Mouse (Mus musculus) neural tube, embryonic 14.5 days (tissue): ENCODE measurements at regions not wholly inside any gene's neighbourhood (a gene's known extent, or its start where the extent isn't known, plus 50 kb on each side); places are given as distances from the start of the nearest gene placed in this dataset.

Experiments
- ATAC-seq: fragments of 200-750 bp; cut with Nextera tagmentation; 2 replicates; pipeline ENCODE4 v1.8.0; 2017; ENCODE audit warnings: low read depth, mild to moderate bottlenecking, moderate TSS enrichment, moderate library complexity
- H3K27ac ChIP-seq: fragments of 300-500 bp; sonication (generic); 2 replicates; pipeline ENCODE4 v1.5.1; 2014; ENCODE audit warnings: low read depth, mild to moderate bottlenecking, control low read depth, low read length, moderate library complexity, mixed read lengths
- H3K27me3 ChIP-seq: fragments of 300-500 bp; sonication (generic); 2 replicates; pipeline ENCODE4 v1.6.1; 2014; ENCODE audit warnings: low read length; ENCODE audit not compliant: control insufficient read depth, insufficient read depth
- H3K36me3 ChIP-seq: fragments of 300-500 bp; sonication (generic); 2 replicates; pipeline ENCODE4 v1.6.1; 2014; ENCODE audit warnings: low read length, mixed read lengths; ENCODE audit not compliant: control insufficient read depth, insufficient read depth
- H3K4me1 ChIP-seq: fragments of 300-500 bp; sonication (generic); 2 replicates; pipeline ENCODE4 v1.6.1; 2014; ENCODE audit warnings: low read length; ENCODE audit not compliant: control insufficient read depth, insufficient read depth
- H3K4me2 ChIP-seq: fragments of 300-500 bp; sonication (generic); 2 replicates; pipeline ENCODE4 v1.6.1; 2014; ENCODE audit warnings: mild to moderate bottlenecking, low read depth, low read length, control low read depth
- H3K4me3 ChIP-seq: fragments of 300-500 bp; sonication (generic); 2 replicates; pipeline ENCODE4 v1.5.1; 2014; ENCODE audit warnings: low read depth, low read length, control low read depth, mixed read lengths
- H3K9ac ChIP-seq: fragments of 300-500 bp; sonication (generic); replicated peaks from 2 replicates; pipeline ENCODE4 v1.6.1; 2014; ENCODE audit warnings: low read depth, mild to moderate bottlenecking, control low read depth, low read length, mixed read lengths
- H3K9me3 ChIP-seq: fragments of 300-500 bp; sonication (generic); 2 replicates; pipeline ENCODE4 v1.6.1; 2016; ENCODE audit warnings: low read length; ENCODE audit not compliant: control insufficient read depth
- WGBS: fragments of 180-500 bp; shearing (Covaris S2); extraction: QIAGEN DNeasy Blood & Tissue Kit; methylation state at CpG from one replicate; pipeline ENCODE4 v1.1.7; 2014; 5-methylcytosine and 5-hydroxymethylcytosine counted together

- Histone ChIP-seq H3K9ac (no peak overlapping the region), H3K4me2 (peak overlapping the region; percentile 12; the same call in 1 of the 2 replicates), H3K9me3 (no peaks in the 10 kb centered on the region), H3K27me3 (no peaks in the 10 kb centered on the region), H3K27ac (no peak overlapping the region), H3K4me1 (no peaks in the 10 kb centered on the region), H3K4me3 (no peak overlapping the region), H3K36me3 (no peaks in the 10 kb centered on the region)
- 28% methylated on average over 4 of the region's 4 CpGs for WGBS
- no peak; the same call in 1 of the 2 replicates for ATAC-seq
These were observed 63.6 kb upstream of the Dcx start for GRCm38 (mm10) chrX:143996716-143997115.
